Mouse (Mus musculus): ENCODE measurements around the gene Galnt9. TPM values are rescaled to one million over a fixed set of nuclear protein-coding genes. Genes with fewer than 3 reads are reported as not detected.

The Galnt9 gene
- polyA plus RNA-seq, 2 experiments: 0.03 TPM; not detected in 1

DNA sequence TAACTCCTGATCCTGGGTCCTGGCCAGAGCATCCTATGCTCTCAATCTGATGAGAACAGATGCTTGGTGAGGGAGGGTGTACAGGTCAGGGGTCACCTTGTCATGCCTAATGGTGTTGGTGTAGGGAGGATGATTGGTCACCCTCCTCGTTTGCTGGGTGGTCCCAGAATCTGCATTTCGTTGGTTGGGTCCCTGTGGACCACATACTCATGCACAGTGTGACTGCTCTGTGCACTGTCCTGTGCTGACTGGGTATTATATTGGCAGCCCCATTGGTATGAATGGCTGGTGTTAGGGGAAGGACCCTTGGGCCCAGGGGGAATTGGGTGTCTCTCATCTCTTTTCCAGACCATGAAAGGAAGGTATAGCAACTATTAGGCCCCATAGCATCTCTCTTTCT, 11.0 kb downstream of the Galnt9 start:
- no peak overlapping the region for H3K4me2 ChIP-seq (ENCODE audit: low read depth)
- ATAC-seq (ENCODE audit: insufficient read depth): no peak
- H3K27ac ChIP-seq: no peak overlapping the region
- WGBS (ENCODE audit: insufficient replicate concordance): 25% methylated on average over 2 of the region's 2 CpGs
- H3K36me3 ChIP-seq (replicated peaks; ENCODE audit: control insufficient read depth, insufficient read depth, low read depth): no peaks in the 10 kb centered on the region
- H3K4me3 ChIP-seq (ENCODE audit: insufficient read depth in 1 of 2, low read depth in 2 of 2, low read length in 2 of 2): no peak overlapping the region
- H3K27me3 ChIP-seq (ENCODE audit: control insufficient read depth, insufficient read depth, low read length): no peaks in the 10 kb centered on the region
- no peaks in the 10 kb centered on the region for H3K9me3 ChIP-seq (ENCODE audit: control insufficient read depth, low read length)
- no peak for TF ChIP-seq EP300 (IDR thresholded peaks at IDR 0.05; ENCODE audit: low read depth)
- no peak for TF ChIP-seq CTCF (IDR thresholded peaks at IDR 0.05; ENCODE audit: low read depth)
- H3K9ac ChIP-seq (replicated peaks): no peak overlapping the region
- no peak for DNase-seq (ENCODE audit: low read depth in 3 of 3, low spot score in 3 of 3)
- H3K4me1 ChIP-seq (replicated peaks; ENCODE audit: control insufficient read depth in 2 of 2, insufficient read depth in 2 of 2, low read length in 1 of 2): no peaks in the 10 kb centered on the region

- Histone ChIP-seq H3K9me3 (ENCODE audit: control insufficient read depth, low read length) (no peaks in the 10 kb centered on the region), H3K9ac (replicated peaks) (no peak overlapping the region), H3K4me3 (ENCODE audit: insufficient read depth in 1 of 2, low read depth in 2 of 2, low read length in 2 of 2) (no peak overlapping the region), H3K4me2 (ENCODE audit: low read depth) (no peak overlapping the region), H3K36me3 (replicated peaks; ENCODE audit: control insufficient read depth, insufficient read depth, low read depth) (no peaks in the 10 kb centered on the region), H3K27ac (no peak overlapping the region), H3K27me3 (ENCODE audit: control insufficient read depth, insufficient read depth, low read length) (no peaks in the 10 kb centered on the region), H3K4me1 (replicated peaks; ENCODE audit: control insufficient read depth in 2 of 2, insufficient read depth in 2 of 2, low read length in 1 of 2) (no peaks in the 10 kb centered on the region)
- no peak for ATAC-seq (ENCODE audit: insufficient read depth)
- 15% methylated on average over 8 of the region's 8 CpGs for WGBS (ENCODE audit: insufficient replicate concordance)
- no peak for DNase-seq (ENCODE audit: low read depth in 3 of 3, low spot score in 3 of 3)
- TF ChIP-seq CTCF (IDR thresholded peaks at IDR 0.05; ENCODE audit: low read depth) (no peak), EP300 (IDR thresholded peaks at IDR 0.05; ENCODE audit: low read depth) (no peak)
Measured at GRCm38 (mm10) chr5:110558368-110558767, 14.2 kb downstream of the Galnt9 start.

DNA sequence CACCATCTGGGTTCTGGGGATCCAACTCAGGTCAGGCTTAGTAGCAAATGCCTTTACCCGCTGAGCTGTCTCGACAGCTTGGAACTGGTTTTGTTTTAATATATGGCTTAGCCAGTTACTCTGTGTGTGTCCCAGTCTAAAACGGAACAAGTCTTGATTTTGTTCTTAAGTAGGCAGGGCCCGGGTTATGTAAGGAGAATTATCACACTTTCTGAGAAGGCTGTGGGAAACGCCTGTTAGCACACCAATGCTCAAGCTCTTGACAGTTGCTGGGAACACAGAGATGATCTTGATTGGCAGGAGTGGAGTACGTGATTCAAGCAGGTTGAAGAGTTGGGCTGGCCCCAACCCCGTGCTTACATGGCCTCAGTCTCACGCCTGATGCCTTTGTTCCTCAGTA, 15.5 kb downstream of the Galnt9 start:
- Histone ChIP-seq H3K4me1 (replicated peaks; ENCODE audit: control insufficient read depth in 2 of 2, insufficient read depth in 2 of 2, low read length in 1 of 2) (no peaks in the 10 kb centered on the region), H3K4me2 (ENCODE audit: low read depth) (no peak overlapping the region), H3K9me3 (ENCODE audit: control insufficient read depth, low read length) (no peaks in the 10 kb centered on the region), H3K36me3 (replicated peaks; ENCODE audit: control insufficient read depth, insufficient read depth, low read depth) (no peaks in the 10 kb centered on the region), H3K27me3 (ENCODE audit: control insufficient read depth, insufficient read depth, low read length) (no peaks in the 10 kb centered on the region), H3K9ac (replicated peaks) (no peak overlapping the region), H3K4me3 (ENCODE audit: insufficient read depth in 1 of 2, low read depth in 2 of 2, low read length in 2 of 2) (no peak overlapping the region), H3K27ac (no peak overlapping the region)
- WGBS (ENCODE audit: insufficient replicate concordance): 65% methylated on average over 8 of the region's 8 CpGs
- no peak for DNase-seq (ENCODE audit: low read depth in 3 of 3, low spot score in 3 of 3)
- TF ChIP-seq CTCF (IDR thresholded peaks at IDR 0.05; ENCODE audit: low read depth): no peak
- no peak for TF ChIP-seq EP300 (IDR thresholded peaks at IDR 0.05; ENCODE audit: low read depth)
- ATAC-seq (ENCODE audit: insufficient read depth): no peak

GRCm38 (mm10) chr5:110562741-110563326, 18.7 kb downstream of the Galnt9 start:
- Histone ChIP-seq H3K4me3 (ENCODE audit: insufficient read depth in 1 of 2, low read depth in 2 of 2, low read length in 2 of 2) (no peak overlapping the region), H3K27me3 (ENCODE audit: control insufficient read depth, insufficient read depth, low read length) (no peaks in the 10 kb centered on the region), H3K36me3 (replicated peaks; ENCODE audit: control insufficient read depth, insufficient read depth, low read depth) (no peaks in the 10 kb centered on the region), H3K4me1 (replicated peaks; ENCODE audit: control insufficient read depth in 2 of 2, insufficient read depth in 2 of 2, low read length in 1 of 2) (peaks cover 0 to 7% of the 10 kb centered on the region in 2 experiments; a peak in 2 of 4 replicates), H3K9me3 (ENCODE audit: control insufficient read depth, low read length) (no peaks in the 10 kb centered on the region), H3K4me2 (ENCODE audit: low read depth) (no peak overlapping the region), H3K9ac (replicated peaks) (no peak overlapping the region), H3K27ac (no peak overlapping the region)
- no peak for TF ChIP-seq EP300 (IDR thresholded peaks at IDR 0.05; ENCODE audit: low read depth)
- no peak for TF ChIP-seq CTCF (IDR thresholded peaks at IDR 0.05; ENCODE audit: low read depth)
- ATAC-seq (ENCODE audit: insufficient read depth) (no peak), DNase-seq (ENCODE audit: low read depth in 3 of 3, low spot score in 3 of 3) (no peak)
- WGBS (ENCODE audit: insufficient replicate concordance): 60% methylated on average over 16 of the region's 16 CpGs

- H3K27me3 ChIP-seq (ENCODE audit: control insufficient read depth, insufficient read depth, low read length): no peaks in the 10 kb centered on the region
- no peaks in the 10 kb centered on the region for H3K36me3 ChIP-seq (replicated peaks; ENCODE audit: control insufficient read depth, insufficient read depth, low read depth)
- H3K4me1 ChIP-seq (replicated peaks; ENCODE audit: control insufficient read depth in 2 of 2, insufficient read depth in 2 of 2, low read length in 1 of 2): peaks cover 0 to 11% of the 10 kb centered on the region in 2 experiments; a peak in 2 of 4 replicates
- H3K27ac ChIP-seq: no peak overlapping the region
- WGBS (ENCODE audit: insufficient replicate concordance): 50% methylated on average over 4 of the region's 4 CpGs
- H3K9ac ChIP-seq (replicated peaks): no peak overlapping the region
- DNase-seq (ENCODE audit: low read depth in 3 of 3, low spot score in 3 of 3): no peak
- ATAC-seq (ENCODE audit: insufficient read depth): peak; percentile 26; the same call in 1 of the 2 replicates
- H3K4me2 ChIP-seq (ENCODE audit: low read depth): no peak overlapping the region
- no peaks in the 10 kb centered on the region for H3K9me3 ChIP-seq (ENCODE audit: control insufficient read depth, low read length)
- TF ChIP-seq EP300 (IDR thresholded peaks at IDR 0.05; ENCODE audit: low read depth) (no peak), CTCF (IDR thresholded peaks at IDR 0.05; ENCODE audit: low read depth) (no peak)
- H3K4me3 ChIP-seq (ENCODE audit: insufficient read depth in 1 of 2, low read depth in 2 of 2, low read length in 2 of 2): no peak overlapping the region
Measured at GRCm38 (mm10) chr5:110564986-110565644, 21.0 kb downstream of the Galnt9 start.
